Mouse (Mus musculus) monocyte, adult 2 months (primary cell): ENCODE results near the gene Rin2.

Experiments
- DNase-seq, 2 experiments: peaks; one replicate each; pipeline ENCODE4 v3.0.0; 2022; ENCODE audit warnings: low spot score in 2 of 2, low read depth in 1 of 2

The Rin2 gene

GRCm38 (mm10) chr2:145822783-145823729 is 148.0 kb downstream of the Rin2 start:
- DNase-seq: no peak

- no peak for DNase-seq
These were observed 149.7 kb downstream of the Rin2 start for GRCm38 (mm10) chr2:145824749-145825148.

- DNase-seq: no peak
These were observed 150.2 kb downstream of the Rin2 start for GRCm38 (mm10) chr2:145825221-145825620.

GRCm38 (mm10) chr2:145827930-145828329 is 152.9 kb downstream of the Rin2 start:
- DNase-seq: no peak

- DNase-seq: no peak
These were observed 153.6 kb downstream of the Rin2 start for GRCm38 (mm10) chr2:145828603-145829002.

- no peak for DNase-seq
These were observed 154.2 kb downstream of the Rin2 start for GRCm38 (mm10) chr2:145829231-145829630.

GRCm38 (mm10) chr2:145830417-145830816 is 155.4 kb downstream of the Rin2 start:
- DNase-seq: no peak

- peak; percentile 10 to 31 for DNase-seq
These were observed 157.2 kb downstream of the Rin2 start for GRCm38 (mm10) chr2:145831949-145832835.

- DNase-seq: no peak
These were observed 157.8 kb downstream of the Rin2 start for GRCm38 (mm10) chr2:145832836-145833221.

GRCm38 (mm10) chr2:145833341-145833740 is 158.3 kb downstream of the Rin2 start:
- DNase-seq: no peak

GRCm38 (mm10) chr2:145835920-145836319 is 160.9 kb downstream of the Rin2 start:
- no peak for DNase-seq

- DNase-seq: no peak
These were observed 163.7 kb downstream of the Rin2 start for GRCm38 (mm10) chr2:145838675-145839074.

GRCm38 (mm10) chr2:145839565-145840315 is 164.7 kb downstream of the Rin2 start:
- no peak for DNase-seq

- no peak for DNase-seq
These were observed 165.3 kb downstream of the Rin2 start for GRCm38 (mm10) chr2:145840320-145840719.

GRCm38 (mm10) chr2:145840910-145841870 is 166.2 kb downstream of the Rin2 start:
- no peak for DNase-seq

- no peak for DNase-seq
These were observed 168.3 kb downstream of the Rin2 start for GRCm38 (mm10) chr2:145843322-145843721.

GRCm38 (mm10) chr2:145846595-145846994 is 171.6 kb downstream of the Rin2 start:
- DNase-seq: no peak

GRCm38 (mm10) chr2:145849170-145849905 is 174.3 kb downstream of the Rin2 start:
- no peak for DNase-seq

GRCm38 (mm10) chr2:145850779-145851178 is 175.8 kb downstream of the Rin2 start:
- DNase-seq: no peak
